Mouse (Mus musculus): ENCODE measurements around the gene Cep104.

The Cep104 gene

GRCm38 (mm10) chr4:153993505-153993904, 18.5 kb downstream of the Cep104 start:
- no peak for DNase-seq (ENCODE audit: low read depth, low spot score)

GRCm38 (mm10) chr4:154005488-154005887, 30.5 kb downstream of the Cep104 start:
- no peak for DNase-seq (ENCODE audit: low read depth, low spot score)

GRCm38 (mm10) chr4:154006264-154006663, 31.3 kb downstream of the Cep104 start:
- DNase-seq (ENCODE audit: low read depth, low spot score) = no peak

GRCm38 (mm10) chr4:154007759-154008158, 32.8 kb downstream of the Cep104 start:
- DNase-seq (ENCODE audit: low read depth, low spot score) = no peak

GRCm38 (mm10) chr4:154010907-154011645, 36.1 kb downstream of the Cep104 start:
- no peak for DNase-seq (ENCODE audit: low read depth, low spot score)

- peak; percentile 70 for DNase-seq (ENCODE audit: low read depth, low spot score)
Measured at GRCm38 (mm10) chr4:154011646-154012089, 36.7 kb downstream of the Cep104 start, which contains the start of gene Lrrc47. Gene Lrrc47 (plus strand): TSS chr4:154011731.

- no peak for DNase-seq (ENCODE audit: low read depth, low spot score)
Measured at GRCm38 (mm10) chr4:154012132-154012882, 37.3 kb downstream of the Cep104 start.

- DNase-seq (ENCODE audit: low read depth, low spot score) = no peak
Measured at GRCm38 (mm10) chr4:154015476-154015875, 40.5 kb downstream of the Cep104 start.

- no peak for DNase-seq (ENCODE audit: low read depth, low spot score)
Measured at GRCm38 (mm10) chr4:154019571-154019970, 44.6 kb downstream of the Cep104 start.

GRCm38 (mm10) chr4:154021432-154021831, 46.4 kb downstream of the Cep104 start:
- no peak for DNase-seq (ENCODE audit: low read depth, low spot score)

- no peak for DNase-seq (ENCODE audit: low read depth, low spot score)
Measured at GRCm38 (mm10) chr4:154022407-154022806, 47.4 kb downstream of the Cep104 start.

GRCm38 (mm10) chr4:154022844-154023243, 47.9 kb downstream of the Cep104 start:
- no peak for DNase-seq (ENCODE audit: low read depth, low spot score)

- DNase-seq (ENCODE audit: low read depth, low spot score) = no peak
Measured at GRCm38 (mm10) chr4:154023754-154024601, 49.0 kb downstream of the Cep104 start.

- DNase-seq (ENCODE audit: low read depth, low spot score) = no peak
Measured at GRCm38 (mm10) chr4:154024729-154025521, 49.9 kb downstream of the Cep104 start.

- DNase-seq (ENCODE audit: low read depth, low spot score) = peak; percentile 56
Measured at GRCm38 (mm10) chr4:154025641-154026440, 50.8 kb downstream of the Cep104 start, which contains the start of gene Smim1. Gene Smim1 (minus strand): TSS chr4:154026230.

- DNase-seq (ENCODE audit: low read depth, low spot score) = no peak
Measured at GRCm38 (mm10) chr4:154026441-154026761, 51.4 kb downstream of the Cep104 start.

GRCm38 (mm10) chr4:154028066-154028465, 53.1 kb downstream of the Cep104 start:
- DNase-seq (ENCODE audit: low read depth, low spot score) = no peak

GRCm38 (mm10) chr4:154028646-154029045, 53.7 kb downstream of the Cep104 start:
- no peak for DNase-seq (ENCODE audit: low read depth, low spot score)

- DNase-seq (ENCODE audit: low read depth, low spot score) = no peak
Measured at GRCm38 (mm10) chr4:154037123-154037522, 62.1 kb downstream of the Cep104 start.

GRCm38 (mm10) chr4:154042577-154042976, 67.6 kb downstream of the Cep104 start, which contains the start of gene Ccdc27:
Gene Ccdc27 (minus strand): TSS chr4:154042677.
- no peak for DNase-seq (ENCODE audit: low read depth, low spot score)

Measured in embryo, embryonic 11.5 days (tissue).